Mouse (Mus musculus): ENCODE measurements at regions not wholly inside any gene's neighbourhood (a gene's known extent, or its start where the extent isn't known, plus 50 kb on each side); places are given as distances from the start of the nearest gene placed in this dataset.

- DNase-seq (ENCODE audit: low spot score): no peak
Observed at GRCm38 (mm10) chr3:54597326-54598274, 95.0 kb upstream of the Supt20 start.

GRCm38 (mm10) chr3:54598296-54598695 is 94.3 kb upstream of the Supt20 start:
- no peak for DNase-seq (ENCODE audit: low spot score)

GRCm38 (mm10) chr3:54604705-54605379 is 87.8 kb upstream of the Supt20 start:
- no peak for DNase-seq (ENCODE audit: low spot score)

GRCm38 (mm10) chr3:54611431-54611990 is 81.1 kb upstream of the Supt20 start:
- no peak for DNase-seq (ENCODE audit: low spot score)

GRCm38 (mm10) chr3:54613845-54614244 is 78.8 kb upstream of the Supt20 start:
- DNase-seq (ENCODE audit: low spot score): no peak

GRCm38 (mm10) chr3:54617298-54617697 is 75.3 kb upstream of the Supt20 start:
- no peak for DNase-seq (ENCODE audit: low spot score)

- no peak for DNase-seq (ENCODE audit: low spot score)
Observed at GRCm38 (mm10) chr3:54618286-54618685, 74.3 kb upstream of the Supt20 start.

- no peak for DNase-seq (ENCODE audit: low spot score)
Observed at GRCm38 (mm10) chr3:54630254-54630653, 62.4 kb upstream of the Supt20 start.

- no peak for DNase-seq (ENCODE audit: low spot score)
Observed at GRCm38 (mm10) chr3:54632731-54633130, 59.9 kb upstream of the Supt20 start.

- DNase-seq (ENCODE audit: low spot score): no peak
Observed at GRCm38 (mm10) chr3:54633446-54633845, 59.2 kb upstream of the Supt20 start.

GRCm38 (mm10) chr3:54634456-54634855 is 58.2 kb upstream of the Supt20 start:
- no peak for DNase-seq (ENCODE audit: low spot score)
